24 mouse cellular contexts compared by ENCODE assay signal in genomic region chr10:77413791-77414190, GRCm38 (mm10). TPM values are rescaled to one million over a fixed set of nuclear protein-coding genes. Genes with fewer than 3 reads are reported as not detected.
DNase-seq lines count a peak whose midpoint lies in the region; ATAC-seq lines count a peak whose summit lies in the region.
"Had no signal": no experiment of that assay in that cellular context is flagged by ENCODE, and none has a peak within 500 bp of the region (broad histone marks: within the 10 kb centered on the region; RNA-seq: fewer than 3 reads in every experiment).

No protein-coding gene starts in this region.

- peaks cover 69% of the 10 kb centered on the region for H3K4me1 ChIP-seq in megakaryocyte, embryonic 14.5 days
- peaks cover 36% of the 10 kb centered on the region for H3K4me1 ChIP-seq in brown adipose tissue, adult 24 weeks (ENCODE audit: control insufficient read depth, insufficient read depth, insufficient read length, low read length)

- H3K27me3 ChIP-seq in megakaryocyte, embryonic 14.5 days (replicated peaks) = peaks cover 33% of the 10 kb centered on the region

- ATAC-seq in megakaryocyte, adult 5-6 weeks (ENCODE audit: poor library complexity, severe bottlenecking) = no peak
- ATAC-seq: activated CD4-positive, CD25-positive, alpha-beta regulatory T cell, adult 4 months; forebrain, embryonic 15.5 days; hindbrain, postnatal 0 days; inflammation-experienced regulatory T-cells, adult 6 months; intestine, embryonic 16.5 days had no signal

- peak overlapping the region; percentile 64 for H3K4me3 ChIP-seq in megakaryocyte, embryonic 14.5 days (replicated peaks)
- no peak overlapping the region for H3K4me3 ChIP-seq in brown adipose tissue, adult 24 weeks (ENCODE audit: insufficient read depth, low read depth, low read length)
- H3K4me3 ChIP-seq: embryonic facial prominence, embryonic 10.5 days; embryonic facial prominence, embryonic 13.5 days; erythroblast, embryonic 14.5 days; forebrain, embryonic 12.5 days; forebrain, embryonic 15.5 days had no signal

- peak overlapping the region; percentile 9 for H3K27ac ChIP-seq in brown adipose tissue, adult 24 weeks (replicated peaks; ENCODE audit: low read depth, low read length)
- H3K27ac ChIP-seq: embryonic facial prominence, embryonic 10.5 days; embryonic facial prominence, embryonic 13.5 days; forebrain, embryonic 12.5 days; forebrain, embryonic 15.5 days; hindbrain, embryonic 14.5 days; hindbrain, postnatal 0 days had no signal

- H3K36me3 ChIP-seq in megakaryocyte, embryonic 14.5 days (replicated peaks; ENCODE audit: low read length) = no peaks in the 10 kb centered on the region
- H3K36me3 ChIP-seq: embryonic facial prominence, embryonic 10.5 days; embryonic facial prominence, embryonic 13.5 days; forebrain, embryonic 12.5 days; forebrain, embryonic 15.5 days had no signal

- H3K9me3 ChIP-seq in megakaryocyte, embryonic 14.5 days = no peaks in the 10 kb centered on the region
- H3K9me3 ChIP-seq: embryonic facial prominence, embryonic 10.5 days; embryonic facial prominence, embryonic 13.5 days; forebrain, embryonic 12.5 days; forebrain, embryonic 15.5 days had no signal

- DNase-seq in cerebellum, adult 11-12 months = peak; percentile 51
- DNase-seq in cerebellum, postnatal 36 days = no peak
- peak; percentile 7 for DNase-seq in embryo, embryonic 10.5 days (ENCODE audit: low spot score)
- DNase-seq in embryo, embryonic 11 days = no peak
- DNase-seq in layer of hippocampus, adult 9-11 months = no peak
- DNase-seq: adrenal gland, adult 8-10 months; adrenal gland, postnatal 25 days; cerebellum, postnatal 10 days; gastrocnemius, postnatal 25 days; heart, adult 18-20 months; heart, postnatal 36 days had no signal

RNA-seq across cellular contexts. Expression of gene Adarb1, which starts 4.3 kb away (rescaled TPM):
- 0.65 and 1.6 TPM in 2 replicates for polyA plus RNA-seq in megakaryocyte, embryonic 14.5 days (2012; ENCODE audit: insufficient read depth, low replicate concordance)
- 0.02 and 0.05 TPM in 2 replicates for total RNA-seq in megakaryocyte, adult 5-6 weeks (2015)
- total RNA-seq in megakaryocyte, adult 5-6 weeks (2017) = 0.20 and 0.37 TPM in 2 replicates
- 4.0 and 4.4 TPM in 2 replicates for polyA plus RNA-seq in brown adipose tissue, adult 24 weeks (2012; ENCODE audit: insufficient read depth, insufficient read length, missing spikeins)
- polyA plus RNA-seq: erythroblast, embryonic 14.5 days had no signal

Comparison
In these comparisons a context has a peak if more than half of its experiments do, and no peak if none do; other contexts are left out.
1. DNase-seq: peak in cerebellum, adult 11-12 months (single experiment) and embryo, embryonic 10.5 days (single experiment); none in cerebellum, postnatal 36 days (0 of 2), embryo, embryonic 11 days (single experiment) and layer of hippocampus, adult 9-11 months (single experiment).